Mouse (Mus musculus) hematopoietic stem cell, adult 5-6 weeks (primary cell): Measurements from ENCODE around the gene Traf2. TPM values are rescaled to one million over a fixed set of nuclear protein-coding genes. Genes with fewer than 3 reads are reported as not detected.
A peak's percentile ranks its signal among the peaks of the same experiment; 100 is the strongest.
"Not testable (repeated sequence)": the region's sequence is repeated elsewhere in the genome, so short reads cannot be mapped to it uniquely, and the experiment has no call there.

ENCODE experiments used
- ATAC-seq, 2 experiments: fragments of 125-278 bp in 1 of 2; replicated peaks in 1 of 2; 2 replicates each; pipeline ENCODE4 v1.8.0; 2016 to 2017; ENCODE audit warnings: inconsistent platforms in 2 of 2, mild to moderate bottlenecking in 2 of 2, moderate number of reproducible peaks in 2 of 2, low read depth in 1 of 2, moderate TSS enrichment in 1 of 2; ENCODE audit not compliant: low FRiP score in 2 of 2, poor library complexity in 2 of 2, severe bottlenecking in 2 of 2, insufficient read depth in 1 of 2, low TSS enrichment in 1 of 2
- total RNA-seq: library from RNA; stranded (forward); fragments of 172-1452, 232-1000 nt; gene quantifications from 2 replicates; pipeline ENCODE4 v1.2.3, GENCODE M21; 2017

Gene Traf2
- total RNA-seq, 1 experiment from 2014 or later, result 20.2 TPM

- no peak for ATAC-seq
These were observed 9.6 kb upstream of the Traf2 start for GRCm38 (mm10) chr2:25556296-25556695.

GRCm38 (mm10) chr2:25555479-25555878, 8.7 kb upstream of the Traf2 start:
- ATAC-seq, result not testable (repeated sequence)

GRCm38 (mm10) chr2:25553171-25553786, 6.5 kb upstream of the Traf2 start:
- not testable (repeated sequence) for ATAC-seq

GRCm38 (mm10) chr2:25551186-25551585, 4.4 kb upstream of the Traf2 start:
- 0 out of 4 replicates have a peak, but pooled peaks of 1 of the 2 experiments have one; percentile 16 for ATAC-seq

GRCm38 (mm10) chr2:25549021-25549991, 2.6 kb upstream of the Traf2 start:
- peak in 1 of 2 experiments; percentile 12; a peak in 1 of 4 replicates for ATAC-seq

GRCm38 (mm10) chr2:25545996-25546810, 537 bp downstream of the Traf2 start:
- peak in 1 of 2 experiments; percentile 20; a peak in 2 of 4 replicates for ATAC-seq

- no peak for ATAC-seq
These were observed 4.9 kb downstream of the Traf2 start for GRCm38 (mm10) chr2:25541644-25542367.

- ATAC-seq, result no peak
These were observed 6.2 kb downstream of the Traf2 start for GRCm38 (mm10) chr2:25540541-25540948.

- no peak for ATAC-seq
These were observed 10.2 kb downstream of the Traf2 start for GRCm38 (mm10) chr2:25536531-25536930.

- ATAC-seq, result no peak
These were observed 11.9 kb downstream of the Traf2 start for GRCm38 (mm10) chr2:25534866-25535182.

GRCm38 (mm10) chr2:25534178-25534865, 12.4 kb downstream of the Traf2 start:
- peak in 1 of 2 experiments; percentile 42; a peak in 2 of 4 replicates for ATAC-seq

GRCm38 (mm10) chr2:25533707-25534106, 13.0 kb downstream of the Traf2 start:
- ATAC-seq, result no peak

GRCm38 (mm10) chr2:25526510-25527302, 20.0 kb downstream of the Traf2 start:
- ATAC-seq, result no peak

GRCm38 (mm10) chr2:25509912-25510311, 36.8 kb downstream of the Traf2 start:
- no peak for ATAC-seq

GRCm38 (mm10) chr2:25506964-25507363, 39.8 kb downstream of the Traf2 start:
- ATAC-seq, result peak; percentile 73 to 74

- ATAC-seq, result no peak
These were observed 40.9 kb downstream of the Traf2 start for GRCm38 (mm10) chr2:25505860-25506259.
